Mouse (Mus musculus): ENCODE measurements around the gene Tbc1d8b. TPM values are rescaled to one million over a fixed set of nuclear protein-coding genes. Genes with fewer than 3 reads are reported as not detected.
A peak's percentile ranks its signal among the peaks of the same experiment; 100 is the strongest.
"Not testable (repeated sequence)": the region's sequence is repeated elsewhere in the genome, so short reads cannot be mapped to it uniquely, and the experiment has no call there.

Gene Tbc1d8b
- total and polyA plus RNA-seq, 2 experiments from 2014 or later, result 0.39 to 0.99 TPM

GRCm38 (mm10) chrX:139751855-139752254 lies 67.1 kb downstream of the Tbc1d8b start:
- DNase-seq (ENCODE audit: low spot score) (peak; percentile 62), ATAC-seq (no peak)
- Histone ChIP-seq H3K36me3 (ENCODE audit: insufficient read depth, low read length) (no peaks in the 10 kb centered on the region), H3K9me3 (ENCODE audit: low read length) (no peaks in the 10 kb centered on the region), H3K4me2 (ENCODE audit: low read depth, low read length) (no peak overlapping the region), H3K4me1 (ENCODE audit: insufficient read depth, low read length) (no peaks in the 10 kb centered on the region), H3K27me3 (ENCODE audit: insufficient read depth, low read length) (no peaks in the 10 kb centered on the region), H3K27ac (no peak overlapping the region), H3K4me3 (ENCODE audit: low read length) (no peak overlapping the region), H3K9ac (replicated peaks; ENCODE audit: low read length) (no peak overlapping the region)
- WGBS, result 0% methylated on average over 1 of the region's 1 CpGs
- TF ChIP-seq CTCF (IDR thresholded peaks at IDR 0.05; ENCODE audit: low read depth), result peak; percentile 73

GRCm38 (mm10) chrX:139758634-139759033 lies 73.8 kb downstream of the Tbc1d8b start:
- H3K27me3 ChIP-seq (ENCODE audit: insufficient read depth, low read length); H3K4me3 ChIP-seq (ENCODE audit: low read length); H3K4me1 ChIP-seq (ENCODE audit: insufficient read depth, low read length); H3K9ac ChIP-seq (replicated peaks; ENCODE audit: low read length); DNase-seq (ENCODE audit: low spot score); H3K27ac ChIP-seq; H3K36me3 ChIP-seq (ENCODE audit: insufficient read depth, low read length); ATAC-seq; H3K9me3 ChIP-seq (ENCODE audit: low read length); H3K4me2 ChIP-seq (ENCODE audit: low read depth, low read length): not testable (repeated sequence)
- 81% methylated on average over 3 of the region's 3 CpGs for WGBS

DNA sequence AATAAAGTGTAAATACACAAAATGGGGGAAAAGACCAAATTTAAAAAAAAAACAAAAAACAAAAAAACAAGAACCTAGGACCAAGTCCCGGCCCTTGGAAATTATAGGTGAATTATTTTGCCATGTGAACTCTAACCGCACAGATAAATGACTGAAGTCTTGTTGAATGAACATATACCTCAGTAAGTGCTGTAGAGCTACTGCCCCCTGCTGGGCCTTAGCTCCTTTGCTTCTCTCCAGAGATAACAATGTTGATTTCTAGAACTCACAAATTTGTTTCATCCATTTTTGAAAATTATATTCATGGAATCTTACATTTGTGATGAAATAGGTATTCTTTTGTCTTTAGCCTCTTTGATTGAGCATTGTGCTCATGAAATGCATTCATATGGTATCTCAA lies 77.8 kb downstream of the Tbc1d8b start:
- TF ChIP-seq CTCF (IDR thresholded peaks at IDR 0.05; ENCODE audit: low read depth), result peak; percentile 38
- Histone ChIP-seq H3K9ac (replicated peaks; ENCODE audit: low read length) (no peak overlapping the region), H3K4me1 (ENCODE audit: insufficient read depth, low read length) (no peaks in the 10 kb centered on the region), H3K36me3 (ENCODE audit: insufficient read depth, low read length) (no peaks in the 10 kb centered on the region), H3K27me3 (ENCODE audit: insufficient read depth, low read length) (0 out of 2 replicates have a peak, but pooled peaks cover 4% of the 10 kb centered on the region), H3K9me3 (ENCODE audit: low read length) (no peaks in the 10 kb centered on the region), H3K27ac (no peak overlapping the region), H3K4me2 (ENCODE audit: low read depth, low read length) (no peak overlapping the region), H3K4me3 (ENCODE audit: low read length) (no peak overlapping the region)
- DNase-seq (ENCODE audit: low spot score) (peak; percentile 19), ATAC-seq (no peak)
- 85% methylated on average over 2 of the region's 2 CpGs for WGBS

- Histone ChIP-seq H3K36me3 (ENCODE audit: insufficient read depth, low read length) (no peaks in the 10 kb centered on the region), H3K27me3 (ENCODE audit: insufficient read depth, low read length) (0 out of 2 replicates have a peak, but pooled peaks cover 4% of the 10 kb centered on the region), H3K4me1 (ENCODE audit: insufficient read depth, low read length) (no peaks in the 10 kb centered on the region), H3K9ac (replicated peaks; ENCODE audit: low read length) (no peak overlapping the region), H3K9me3 (ENCODE audit: low read length) (no peaks in the 10 kb centered on the region), H3K27ac (no peak overlapping the region), H3K4me2 (ENCODE audit: low read depth, low read length) (no peak overlapping the region), H3K4me3 (ENCODE audit: low read length) (no peak overlapping the region)
- 45% methylated on average over 13 of the region's 13 CpGs for WGBS
- DNase-seq (ENCODE audit: low spot score) (peak; percentile 40), ATAC-seq (0 out of 2 replicates have a peak, but pooled peaks have one; percentile 55)
- no peak for TF ChIP-seq CTCF (IDR thresholded peaks at IDR 0.05; ENCODE audit: low read depth)
Measured at GRCm38 (mm10) chrX:139769975-139770637, 85.3 kb downstream of the Tbc1d8b start.

GRCm38 (mm10) chrX:139774309-139775083 lies 89.7 kb downstream of the Tbc1d8b start:
- DNase-seq (ENCODE audit: low spot score) (peak; percentile 72), ATAC-seq (0 out of 2 replicates have a peak, but pooled peaks have one; percentile 53)
- H3K27ac ChIP-seq, result no peak overlapping the region
- WGBS, result 43% methylated on average over 18 of the region's 18 CpGs
- H3K27me3 ChIP-seq (ENCODE audit: insufficient read depth, low read length), result no peaks in the 10 kb centered on the region
- H3K9ac ChIP-seq (replicated peaks; ENCODE audit: low read length), result no peak overlapping the region
- no peak overlapping the region for H3K4me3 ChIP-seq (ENCODE audit: low read length)
- H3K36me3 ChIP-seq (ENCODE audit: insufficient read depth, low read length), result no peaks in the 10 kb centered on the region
- H3K4me1 ChIP-seq (ENCODE audit: insufficient read depth, low read length), result no peaks in the 10 kb centered on the region
- no peak overlapping the region for H3K4me2 ChIP-seq (ENCODE audit: low read depth, low read length)
- H3K9me3 ChIP-seq (ENCODE audit: low read length), result no peaks in the 10 kb centered on the region
- TF ChIP-seq CTCF (IDR thresholded peaks at IDR 0.05; ENCODE audit: low read depth), result peak; percentile 70

- no peak for DNase-seq (ENCODE audit: low spot score)
- no peaks in the 10 kb centered on the region for H3K4me1 ChIP-seq (ENCODE audit: insufficient read depth, low read length)
- H3K36me3 ChIP-seq (ENCODE audit: insufficient read depth, low read length), result no peaks in the 10 kb centered on the region
- no peak for TF ChIP-seq CTCF (IDR thresholded peaks at IDR 0.05; ENCODE audit: low read depth)
- no peaks in the 10 kb centered on the region for H3K27me3 ChIP-seq (ENCODE audit: insufficient read depth, low read length)
- ATAC-seq, result no peak
- 78% methylated on average over 7 of the region's 7 CpGs for WGBS
- H3K9ac ChIP-seq (replicated peaks; ENCODE audit: low read length), result no peak overlapping the region
- H3K4me3 ChIP-seq (ENCODE audit: low read length), result no peak overlapping the region
- no peak overlapping the region for H3K4me2 ChIP-seq (ENCODE audit: low read depth, low read length)
- H3K27ac ChIP-seq, result no peak overlapping the region
- H3K9me3 ChIP-seq (ENCODE audit: low read length), result no peaks in the 10 kb centered on the region
Measured at GRCm38 (mm10) chrX:139775084-139775612, 90.4 kb downstream of the Tbc1d8b start.
